Mouse (Mus musculus) heart, postnatal 0 days (tissue): ENCODE measurements around the gene Luc7l3. TPM values are rescaled to one million over a fixed set of nuclear protein-coding genes. Genes with fewer than 3 reads are reported as not detected.

Source experiments
- ATAC-seq: fragments of 200-750 bp; cut with Nextera tagmentation; 2 replicates; pipeline ENCODE4 v1.8.0; 2017; ENCODE audit warnings: low read depth, moderate number of reproducible peaks, moderate library complexity; ENCODE audit not compliant: insufficient read depth
- DNase-seq: peaks from one replicate; pipeline ENCODE4 v3.0.0-alpha.2; 2016; ENCODE audit warnings: low spot score
- H3K27ac ChIP-seq: fragments of 300-500 bp; sonication (generic); 2 replicates; pipeline ENCODE4 v1.5.1; 2014; ENCODE audit warnings: low read depth, mild to moderate bottlenecking
- H3K27me3 ChIP-seq: fragments of 300-500 bp; sonication (generic); 2 replicates; pipeline ENCODE4 v1.6.1; 2014; ENCODE audit warnings: low read length, mixed read lengths; ENCODE audit not compliant: control insufficient read depth, insufficient read depth
- H3K36me3 ChIP-seq: fragments of 300-500 bp; sonication (generic); replicated peaks from 2 replicates; pipeline ENCODE4 v1.6.1; 2014; ENCODE audit warnings: low read length, mixed read lengths; ENCODE audit not compliant: control insufficient read depth, insufficient read depth
- H3K4me1 ChIP-seq: fragments of 300-500 bp; sonication (generic); 2 replicates; pipeline ENCODE4 v1.6.1; 2014; ENCODE audit warnings: antibody characterized with exemption; ENCODE audit not compliant: control insufficient read depth, insufficient read depth
- H3K4me2 ChIP-seq: fragments of 300-500 bp; sonication (generic); 2 replicates; pipeline ENCODE4 v1.6.1; 2014; ENCODE audit warnings: low read depth, mild to moderate bottlenecking, low read length, moderate library complexity
- H3K4me3 ChIP-seq: fragments of 300-500 bp; sonication (generic); 2 replicates; pipeline ENCODE4 v1.5.1; 2014; ENCODE audit warnings: low read depth, low read length
- H3K9ac ChIP-seq: fragments of 300-500 bp; sonication (generic); replicated peaks from 2 replicates; pipeline ENCODE4 v1.6.1; 2014; ENCODE audit warnings: low read depth, low read length, mixed read lengths
- H3K9me3 ChIP-seq: fragments of 300-500 bp; sonication (generic); replicated peaks from 2 replicates; pipeline ENCODE4 v1.6.1; 2016; ENCODE audit warnings: low read length; ENCODE audit not compliant: control insufficient read depth
- CTCF ChIP-seq: IDR thresholded peaks from 2 replicates; pipeline ENCODE4 v1.5.1; 2016; ENCODE audit warnings: antibody characterized with exemption, control low read depth, low read depth
- EP300 ChIP-seq: IDR thresholded peaks from 2 replicates; pipeline ENCODE4 v1.6.1; 2016; ENCODE audit warnings: antibody characterized with exemption, low read depth
- WGBS: fragments of 180-500 bp; shearing (Covaris S2); extraction: QIAGEN DNeasy Blood & Tissue Kit; methylation state at CpG from one replicate; pipeline ENCODE4 v1.1.7; 2014; 5-methylcytosine and 5-hydroxymethylcytosine counted together
- polyA plus RNA-seq: library from polyadenylated mRNA; unstranded; fragments of >200 nt; fragmentation: Nextera tagmentation; extraction: Ambion mirVana; gene quantifications from 2 replicates; pipeline ENCODE4 v1.2.1, GENCODE M21; 2015
- total RNA-seq: library from RNA; depleted of rRNA; stranded (reverse); fragments of >200 nt; gene quantifications from 2 replicates; pipeline ENCODE4 v1.2.3, GENCODE M21; 2014; ENCODE audit warnings: low replicate concordance

Gene Luc7l3
- total and polyA plus RNA-seq, 2 experiments from 2014 or later = 29.2 to 51.9 TPM

GRCm38 (mm10) chr11:94327693-94328643 lies 6.2 kb upstream of the Luc7l3 start, which contains the start of gene Ankrd40:
Gene Ankrd40, plus strand, starts transcription at chr11:94328001.
- Histone ChIP-seq H3K36me3 (0 out of 2 replicates have a peak, but pooled peaks cover 6% of the 10 kb centered on the region), H3K4me2 (peak within 1 kb of the TSS; percentile 76), H3K4me3 (peak within 1 kb of the TSS; percentile 77), H3K4me1 (peaks cover 25% of the 10 kb centered on the region), H3K9me3 (no peaks in the 10 kb centered on the region), H3K27me3 (no peaks in the 10 kb centered on the region), H3K9ac (peak within 1 kb of the TSS; percentile 99), H3K27ac (peak within 1 kb of the TSS; percentile 100)
- peak; percentile 82 for TF ChIP-seq EP300
- no peak for TF ChIP-seq CTCF
- ATAC-seq (peak; percentile 90), DNase-seq (peak; percentile 97)
- under 1% methylated on average over 68 of the region's 78 CpGs for WGBS

- H3K4me1 ChIP-seq = peaks cover 32% of the 10 kb centered on the region
- ATAC-seq (peak; percentile 30; the same call in 1 of the 2 replicates), DNase-seq (peak; percentile 55)
- H3K27ac ChIP-seq = peak overlapping the region; percentile 100
- 5% methylated on average over 10 of the region's 10 CpGs for WGBS
- no peak overlapping the region for H3K9ac ChIP-seq
- H3K36me3 ChIP-seq = 0 out of 2 replicates have a peak, but pooled peaks cover 6% of the 10 kb centered on the region
- no peaks in the 10 kb centered on the region for H3K9me3 ChIP-seq
- TF ChIP-seq CTCF (no peak), EP300 (no peak)
- peak overlapping the region; percentile 76 for H3K4me2 ChIP-seq
- peak overlapping the region; percentile 77 for H3K4me3 ChIP-seq
- no peaks in the 10 kb centered on the region for H3K27me3 ChIP-seq
Measured at GRCm38 (mm10) chr11:94326961-94327411, 5.2 kb upstream of the Luc7l3 start.

GRCm38 (mm10) chr11:94324618-94325017 lies 2.8 kb upstream of the Luc7l3 start:
- Histone ChIP-seq H3K9me3 (no peaks in the 10 kb centered on the region), H3K27ac (no peak overlapping the region), H3K9ac (no peak overlapping the region), H3K36me3 (no peaks in the 10 kb centered on the region), H3K4me3 (no peak overlapping the region), H3K27me3 (no peaks in the 10 kb centered on the region), H3K4me1 (peaks cover 31% of the 10 kb centered on the region), H3K4me2 (no peak overlapping the region)
- TF ChIP-seq EP300 (no peak), CTCF (no peak)
- DNase-seq (no peak), ATAC-seq (no peak)
- 72% methylated on average over 5 of the region's 5 CpGs for WGBS

GRCm38 (mm10) chr11:94323271-94323925 lies 1.6 kb upstream of the Luc7l3 start:
- no peak overlapping the region for H3K4me2 ChIP-seq
- TF ChIP-seq CTCF (no peak), EP300 (no peak)
- WGBS = 80% methylated on average over 5 of the region's 5 CpGs
- no peak overlapping the region for H3K9ac ChIP-seq
- peaks cover 25% of the 10 kb centered on the region for H3K4me1 ChIP-seq
- DNase-seq (no peak), ATAC-seq (no peak)
- H3K4me3 ChIP-seq = no peak overlapping the region
- no peaks in the 10 kb centered on the region for H3K36me3 ChIP-seq
- no peaks in the 10 kb centered on the region for H3K9me3 ChIP-seq
- H3K27ac ChIP-seq = peak overlapping the region; percentile 98
- no peaks in the 10 kb centered on the region for H3K27me3 ChIP-seq

GRCm38 (mm10) chr11:94322636-94323035 lies 848 bp upstream of the Luc7l3 start:
- Histone ChIP-seq H3K9ac (peak overlapping the region; percentile 99), H3K9me3 (no peaks in the 10 kb centered on the region), H3K27ac (peak overlapping the region; percentile 98), H3K4me2 (peak overlapping the region; percentile 90), H3K27me3 (no peaks in the 10 kb centered on the region), H3K36me3 (no peaks in the 10 kb centered on the region), H3K4me3 (peak overlapping the region; percentile 99), H3K4me1 (peaks cover 25% of the 10 kb centered on the region)
- TF ChIP-seq CTCF = no peak
- TF ChIP-seq EP300 = no peak
- DNase-seq = no peak
- no peak for ATAC-seq
- 43% methylated on average over 5 of the region's 5 CpGs for WGBS
